ENCODE assay signal across 21 mouse cellular contexts in genomic region chr11:107524966-107525365, GRCm38 (mm10).
"Had no signal": no experiment of that assay in that cellular context is flagged by ENCODE, and none has a peak within 500 bp of the region (broad histone marks: within the 10 kb centered on the region; RNA-seq: fewer than 3 reads in every experiment).

No protein-coding gene starts in this region.

- H3K4me3 ChIP-seq: limb, embryonic 12.5 days; limb, embryonic 15.5 days; midbrain, embryonic 12.5 days; midbrain, embryonic 15.5 days; neural tube, embryonic 12.5 days; neural tube, embryonic 15.5 days had no signal

- DNase-seq: kidney, adult 11 months; kidney, adult 8-10 months; kidney, postnatal 14 days; kidney, postnatal 4 days; left cerebral cortex, postnatal 4 days; liver, postnatal 0 days; lung, embryonic 14.5 days; lung, postnatal 10 days; lung, postnatal 4 days; right cerebral cortex, adult 18-20 months; right cerebral cortex, postnatal 14 days; right cerebral cortex, postnatal 4 days had no signal

- H3K4me2 ChIP-seq: limb, embryonic 12.5 days; limb, embryonic 15.5 days; liver, embryonic 11.5 days; lung, embryonic 14.5 days; midbrain, embryonic 12.5 days; midbrain, embryonic 15.5 days; neural tube, embryonic 12.5 days; neural tube, embryonic 15.5 days had no signal

- H3K27ac ChIP-seq: limb, embryonic 12.5 days; limb, embryonic 15.5 days; liver, embryonic 14.5 days; midbrain, embryonic 12.5 days; midbrain, embryonic 15.5 days; neural tube, embryonic 12.5 days; neural tube, embryonic 15.5 days; stomach, postnatal 0 days had no signal

- H3K36me3 ChIP-seq: limb, embryonic 12.5 days; limb, embryonic 15.5 days; midbrain, embryonic 12.5 days; midbrain, embryonic 15.5 days; neural tube, embryonic 12.5 days; neural tube, embryonic 15.5 days had no signal

- H3K9me3 ChIP-seq: limb, embryonic 15.5 days; midbrain, embryonic 12.5 days; midbrain, embryonic 15.5 days; neural tube, embryonic 12.5 days; neural tube, embryonic 15.5 days had no signal

- H3K9ac ChIP-seq: limb, embryonic 12.5 days; limb, embryonic 15.5 days; liver, embryonic 14.5 days; liver, postnatal 0 days; lung, embryonic 14.5 days; midbrain, embryonic 12.5 days; midbrain, embryonic 15.5 days; neural tube, embryonic 12.5 days; neural tube, embryonic 15.5 days had no signal

- H3K27me3 ChIP-seq: limb, embryonic 12.5 days; limb, embryonic 15.5 days; midbrain, embryonic 12.5 days; midbrain, embryonic 15.5 days; neural tube, embryonic 12.5 days; neural tube, embryonic 15.5 days had no signal

- H3K4me1 ChIP-seq: limb, embryonic 12.5 days; limb, embryonic 15.5 days; midbrain, embryonic 15.5 days; neural tube, embryonic 12.5 days; neural tube, embryonic 15.5 days had no signal

- ATAC-seq: liver, postnatal 0 days; midbrain, embryonic 15.5 days had no signal
